Comparison of ENCODE assay signal across 16 mouse cellular contexts in the genomic region with DNA sequence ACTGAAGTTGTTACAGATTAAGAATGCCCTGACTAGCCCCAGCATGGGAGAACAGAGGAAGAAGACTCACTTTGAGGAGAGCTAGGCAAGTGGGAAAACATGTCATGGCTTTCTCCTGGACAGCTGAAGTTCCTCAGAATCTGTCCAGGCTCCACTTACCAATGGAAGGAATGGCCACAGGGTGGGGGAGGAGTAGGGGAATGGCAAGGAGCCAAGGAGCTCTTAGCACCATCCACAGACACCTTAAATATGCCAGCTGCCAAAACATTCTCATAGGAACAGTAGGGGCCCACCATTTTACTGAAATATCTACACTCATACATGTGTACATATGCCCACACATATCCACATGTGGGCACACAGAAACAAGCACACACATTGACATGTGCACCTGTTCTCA.
A peak's percentile ranks its signal among the peaks of the same experiment; 100 is the strongest.
DNase-seq lines count a peak whose midpoint lies in the region; ATAC-seq lines count a peak whose summit lies in the region.
"Had no signal": no experiment of that assay in that cellular context is flagged by ENCODE, and none has a peak within 500 bp of the region (broad histone marks: within the 10 kb centered on the region; RNA-seq: fewer than 3 reads in every experiment).

No protein-coding gene starts in this region.

- ATAC-seq in embryonic facial prominence, embryonic 13.5 days (ENCODE audit: insufficient number of reproducible peaks, insufficient read depth, low FRiP score, low TSS enrichment, low read depth) = no peak
- ATAC-seq in CD4-positive, CD25-positive, alpha-beta regulatory T cell, adult 4 months = peak; percentile 27
- no peak for ATAC-seq in intestine, embryonic 15.5 days
- ATAC-seq: forebrain, embryonic 16.5 days had no signal

- H3K4me3 ChIP-seq in embryonic facial prominence, embryonic 13.5 days = no peak overlapping the region
- H3K4me3 ChIP-seq in embryonic facial prominence, embryonic 10.5 days = no peak overlapping the region
- H3K4me3 ChIP-seq in intestine, embryonic 15.5 days (replicated peaks) = no peak overlapping the region
- no peak overlapping the region for H3K4me3 ChIP-seq in midbrain, embryonic 10.5 days
- H3K4me3 ChIP-seq: gastrocnemius, adult 2 months; limb, embryonic 13.5 days had no signal

- H3K27ac ChIP-seq in embryonic facial prominence, embryonic 13.5 days = peak overlapping the region; percentile 24
- H3K27ac ChIP-seq in embryonic facial prominence, embryonic 10.5 days (replicated peaks) = no peak overlapping the region
- H3K27ac ChIP-seq in intestine, embryonic 15.5 days = no peak overlapping the region
- no peak overlapping the region for H3K27ac ChIP-seq in midbrain, embryonic 10.5 days (replicated peaks)
- H3K27ac ChIP-seq: gastrocnemius, adult 2 months; limb, embryonic 13.5 days had no signal

- no peak for DNase-seq in embryonic facial prominence, embryonic 10.5 days (ENCODE audit: low spot score)
- DNase-seq in kidney, postnatal 4 days = peak; percentile 20 to 35
- DNase-seq in kidney, adult 9 months = no peak
- peak; percentile 52 to 55 for DNase-seq in heart, postnatal 10 days
- DNase-seq in midbrain, embryonic 10.5 days (ENCODE audit: low spot score) = no peak
- DNase-seq: cerebellum, adult 18-20 months; gastrocnemius, adult 2 months; kidney, adult 8-10 months; spleen, adult 18-20 months; thymus, postnatal 36 days had no signal

- no peaks in the 10 kb centered on the region for H3K9me3 ChIP-seq in embryonic facial prominence, embryonic 13.5 days
- no peaks in the 10 kb centered on the region for H3K9me3 ChIP-seq in embryonic facial prominence, embryonic 10.5 days
- no peaks in the 10 kb centered on the region for H3K9me3 ChIP-seq in intestine, embryonic 15.5 days
- H3K9me3 ChIP-seq in midbrain, embryonic 10.5 days (replicated peaks) = no peaks in the 10 kb centered on the region
- H3K9me3 ChIP-seq: limb, embryonic 13.5 days had no signal

- no peak overlapping the region for H3K4me2 ChIP-seq in embryonic facial prominence, embryonic 13.5 days
- H3K4me2 ChIP-seq in intestine, embryonic 15.5 days (replicated peaks) = no peak overlapping the region
- H3K4me2 ChIP-seq: limb, embryonic 13.5 days had no signal

- intact Hi-C loops in heart, postnatal 10 days (cut with DNase I) = loop anchor here (5.0 kb wide), 1 partner anchor 269 kb away; no protein-coding TSS in a partner anchor

- H3K4me1 ChIP-seq in embryonic facial prominence, embryonic 13.5 days = peaks cover 12% of the 10 kb centered on the region
- H3K4me1 ChIP-seq in embryonic facial prominence, embryonic 10.5 days = no peaks in the 10 kb centered on the region
- H3K4me1 ChIP-seq in intestine, embryonic 15.5 days (replicated peaks) = no peaks in the 10 kb centered on the region
- H3K4me1 ChIP-seq in midbrain, embryonic 10.5 days = no peaks in the 10 kb centered on the region

- no peaks in the 10 kb centered on the region for H3K36me3 ChIP-seq in embryonic facial prominence, embryonic 13.5 days
- H3K36me3 ChIP-seq in embryonic facial prominence, embryonic 10.5 days (replicated peaks) = no peaks in the 10 kb centered on the region
- H3K36me3 ChIP-seq in intestine, embryonic 15.5 days = no peaks in the 10 kb centered on the region
- no peaks in the 10 kb centered on the region for H3K36me3 ChIP-seq in midbrain, embryonic 10.5 days
- H3K36me3 ChIP-seq: limb, embryonic 13.5 days had no signal

- H3K27me3 ChIP-seq in embryonic facial prominence, embryonic 13.5 days = no peaks in the 10 kb centered on the region
- H3K27me3 ChIP-seq in embryonic facial prominence, embryonic 10.5 days (replicated peaks; ENCODE audit: low read depth, poor library complexity, severe bottlenecking) = no peaks in the 10 kb centered on the region
- no peaks in the 10 kb centered on the region for H3K27me3 ChIP-seq in intestine, embryonic 15.5 days (replicated peaks)
- no peaks in the 10 kb centered on the region for H3K27me3 ChIP-seq in midbrain, embryonic 10.5 days (ENCODE audit: low read depth, poor library complexity, severe bottlenecking)
- H3K27me3 ChIP-seq: limb, embryonic 13.5 days; Patski had no signal

- H3K9ac ChIP-seq in embryonic facial prominence, embryonic 13.5 days = no peak overlapping the region
- H3K9ac ChIP-seq in intestine, embryonic 15.5 days = no peak overlapping the region
- H3K9ac ChIP-seq: limb, embryonic 13.5 days had no signal

Comparison
In these comparisons a context has a peak if more than half of its experiments do, and no peak if none do; other contexts are left out.
1. DNase-seq: peak in kidney, postnatal 4 days (2 of 2) and heart, postnatal 10 days (2 of 2); none in embryonic facial prominence, embryonic 10.5 days (single experiment), kidney, adult 9 months (single experiment) and midbrain, embryonic 10.5 days (single experiment).